Mouse (Mus musculus) induced T-regulatory cell, adult 2 months (primary cell): Measurements from ENCODE around the gene Trpm8.
A peak's percentile ranks its signal among the peaks of the same experiment; 100 is the strongest.

Source experiments
- DNase-seq: peaks from one replicate; pipeline ENCODE4 v3.0.0-alpha.2; 2012; ENCODE audit warnings: low read depth

Gene Trpm8

DNA sequence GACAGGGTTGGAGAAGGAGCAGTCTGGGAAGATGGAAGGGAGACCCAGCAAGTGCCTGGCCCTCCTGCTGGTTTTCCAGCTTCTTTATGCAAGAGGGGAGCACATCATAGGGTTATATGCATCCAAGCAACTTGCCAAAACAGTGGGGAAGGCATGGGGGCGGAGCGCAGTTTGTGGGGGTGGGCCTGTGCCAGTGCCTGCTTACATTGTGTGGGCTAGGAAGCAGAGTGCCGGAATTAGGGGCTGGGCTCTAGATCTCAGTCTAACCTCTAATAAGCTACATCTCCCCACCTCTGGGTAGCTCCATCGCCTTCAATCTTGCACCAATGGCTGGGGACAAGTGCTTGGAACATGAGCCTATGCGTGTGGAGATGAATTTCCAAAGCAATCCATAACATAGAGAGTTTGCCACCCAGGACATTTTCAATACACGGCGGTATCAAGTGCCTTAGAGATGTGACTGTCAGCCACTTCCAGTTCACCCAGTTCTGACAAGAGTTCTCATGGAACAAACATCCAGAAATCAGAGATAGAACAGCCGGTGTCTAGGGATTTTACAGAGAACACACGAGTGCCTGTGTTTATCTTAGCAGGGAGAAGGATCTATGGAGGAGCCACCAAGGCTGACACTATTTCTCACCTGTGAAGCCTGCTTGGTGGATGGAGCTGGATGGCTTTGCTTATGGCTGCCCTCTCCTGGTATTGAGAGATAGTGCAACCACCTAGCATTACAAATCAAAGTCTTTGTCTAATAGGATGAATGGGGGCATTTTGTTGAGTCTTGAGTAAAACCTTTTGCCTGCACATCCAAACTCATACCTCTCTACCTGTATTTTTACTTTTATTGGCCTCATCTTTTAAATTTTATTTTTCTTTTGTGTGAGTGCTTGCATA lies 23.9 kb downstream of the Trpm8 start:
- DNase-seq, result peak; percentile 44

DNA sequence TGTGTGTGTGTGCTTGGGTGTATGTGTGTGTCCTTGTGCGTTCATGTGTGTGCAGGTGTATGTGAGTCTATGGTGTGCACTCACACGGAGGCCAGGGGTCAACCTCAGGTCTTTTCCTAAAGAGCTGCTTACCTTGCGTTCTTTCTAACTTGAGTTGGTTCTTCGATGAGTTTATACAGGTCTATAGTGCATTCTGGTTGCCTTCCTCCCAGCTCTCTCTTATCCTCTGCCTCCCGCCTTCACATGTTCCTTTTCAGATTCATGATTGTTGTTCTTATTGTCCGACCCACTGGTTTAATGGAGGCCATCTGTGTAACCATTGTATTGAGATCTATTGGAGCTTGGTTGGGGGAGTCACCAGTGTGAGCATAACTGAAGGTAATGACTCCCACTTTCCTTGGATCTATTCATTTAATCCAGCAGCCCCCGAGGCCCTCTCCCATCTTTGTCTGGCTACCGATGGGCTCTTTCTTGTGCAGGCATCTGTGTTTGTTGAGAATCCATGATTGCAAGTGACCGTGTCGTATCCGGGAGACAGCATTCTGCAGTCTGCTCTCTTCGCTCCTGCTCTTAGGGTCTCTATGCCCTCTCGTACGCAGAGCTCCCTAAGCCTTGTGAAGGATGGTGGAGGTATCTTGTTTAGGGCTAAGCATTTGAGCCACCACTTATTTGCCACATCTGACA lies 24.7 kb downstream of the Trpm8 start:
- peak; percentile 8 for DNase-seq

DNA sequence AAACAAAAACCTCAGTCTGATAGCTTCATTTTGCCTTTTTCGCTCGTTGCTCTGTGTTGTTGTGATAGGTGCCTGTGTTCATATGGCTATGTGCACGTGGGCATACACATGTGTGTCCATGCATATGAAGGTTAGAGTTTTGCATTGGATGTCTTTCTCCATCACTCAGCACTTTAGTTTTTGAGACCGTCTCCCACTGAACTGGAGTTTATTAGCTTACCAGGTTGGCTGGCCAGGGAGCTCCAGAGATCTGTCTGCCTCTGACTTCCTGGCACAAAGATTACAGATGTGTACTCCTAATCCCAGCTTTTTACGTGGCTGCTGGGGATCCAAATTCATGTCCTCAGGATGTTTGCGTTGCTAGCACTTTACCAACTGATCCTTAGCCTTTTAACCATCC lies 26.3 kb downstream of the Trpm8 start:
- peak; percentile 13 for DNase-seq

DNA sequence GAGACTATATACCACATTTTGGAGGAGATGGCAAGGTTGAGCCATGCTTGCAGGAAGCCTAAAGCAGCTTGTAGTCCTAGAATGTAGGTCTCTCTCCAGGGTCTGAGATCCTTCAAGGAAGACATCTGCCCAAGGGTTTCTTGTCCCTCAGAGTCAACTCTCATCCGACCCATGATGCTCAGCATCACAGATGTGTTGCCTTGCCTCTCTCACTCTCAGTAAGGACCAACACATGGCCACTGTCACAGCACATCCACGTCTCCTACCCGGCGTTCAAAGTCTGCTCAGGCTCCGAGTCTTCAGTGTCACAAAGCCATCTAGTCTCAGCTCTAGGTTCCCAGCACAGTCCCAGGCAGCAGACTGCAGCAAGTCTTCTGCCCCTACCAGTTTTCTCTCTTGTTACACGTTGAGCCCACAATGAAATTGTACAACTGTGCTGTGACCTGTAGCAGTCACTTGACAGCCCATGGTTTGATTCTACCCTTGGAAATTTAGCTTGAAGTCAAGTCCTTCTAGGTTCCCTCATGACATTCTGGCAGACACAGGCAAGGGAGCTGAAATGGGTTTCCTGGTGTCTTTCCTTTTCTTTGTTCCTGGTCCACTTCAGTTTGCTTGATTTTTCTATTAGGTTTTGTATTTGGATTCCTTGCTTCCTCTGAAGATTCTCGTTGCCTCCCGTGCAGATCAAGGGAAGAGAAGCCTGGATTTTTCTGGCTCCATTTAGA lies 27.0 kb downstream of the Trpm8 start:
- DNase-seq, result peak; percentile 5

DNA sequence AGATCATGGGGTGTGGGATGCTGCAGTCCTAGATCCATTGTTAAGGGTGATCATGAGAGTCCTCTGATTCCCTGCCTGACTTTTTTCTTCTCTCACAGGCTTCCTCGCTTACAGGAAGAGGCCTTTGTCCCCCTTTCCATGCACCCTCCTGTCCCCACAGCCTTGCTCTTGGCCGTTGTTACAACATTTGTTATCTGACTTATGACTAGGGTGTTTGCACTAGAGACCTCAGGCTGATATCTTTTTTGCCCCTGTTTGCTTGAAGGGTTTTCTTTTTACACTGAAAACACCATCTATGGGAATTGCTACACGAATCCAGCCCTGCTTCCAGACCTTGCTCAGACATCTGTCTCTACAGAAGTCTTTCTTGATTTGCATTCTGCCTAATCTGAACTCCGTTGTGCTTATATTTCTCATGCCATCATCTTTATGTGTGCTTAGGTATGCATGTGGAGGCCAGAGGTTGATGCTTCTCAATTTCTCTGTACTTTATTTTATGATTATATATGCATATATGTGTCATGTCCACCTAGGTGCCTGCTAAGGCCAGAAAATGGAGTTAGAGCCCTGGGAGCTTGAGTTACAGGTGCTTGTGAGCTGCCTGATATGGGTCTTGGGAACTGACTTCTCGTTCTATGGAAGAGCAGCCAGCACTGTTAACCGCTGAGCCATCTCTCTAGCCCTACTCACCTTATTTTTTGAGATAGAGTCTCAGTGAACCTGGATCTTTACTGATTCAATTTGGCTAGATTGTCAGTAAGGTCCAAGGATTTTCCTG lies 27.7 kb downstream of the Trpm8 start:
- peak; percentile 5 for DNase-seq

DNA sequence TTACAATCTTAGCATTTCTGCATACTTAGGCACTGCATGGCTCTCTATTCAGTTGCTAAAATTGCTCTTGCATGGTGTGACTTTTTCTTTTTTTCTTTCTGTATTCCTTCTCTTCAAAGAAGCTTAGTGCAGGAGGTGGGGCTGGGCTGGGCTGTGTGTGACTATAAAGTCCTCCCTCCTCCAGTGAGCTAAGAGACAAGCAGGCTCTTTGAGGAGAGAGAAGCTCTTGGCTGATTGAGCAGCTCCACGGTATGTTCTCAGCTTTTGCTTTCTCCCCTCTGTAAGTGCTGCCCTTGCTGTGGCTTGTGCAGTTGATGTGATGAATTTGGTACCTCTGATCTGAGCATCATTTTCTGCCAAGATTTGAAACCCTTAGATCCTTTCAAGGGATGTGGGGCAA lies 29.1 kb downstream of the Trpm8 start:
- DNase-seq, result peak; percentile 2

DNA sequence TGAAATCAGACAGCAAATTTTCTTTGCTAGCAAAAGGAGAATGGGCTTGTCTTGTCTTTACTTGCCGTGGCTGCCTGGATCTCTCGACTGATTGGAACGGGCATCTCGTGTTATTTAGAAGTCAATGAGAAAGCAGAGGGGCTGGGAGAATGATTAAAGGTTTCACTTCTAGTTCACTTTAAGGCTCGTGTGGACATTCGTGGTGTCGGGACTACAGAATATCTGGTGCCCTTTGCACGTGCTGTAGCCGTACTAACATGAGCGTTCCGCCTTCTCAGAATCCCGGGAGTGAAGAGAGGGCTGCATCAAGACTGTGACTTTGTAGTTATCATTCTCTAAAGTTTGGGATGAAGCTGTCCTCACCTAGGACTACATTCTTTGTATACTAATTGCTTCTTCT lies 29.7 kb downstream of the Trpm8 start:
- peak; percentile 9 for DNase-seq

DNA sequence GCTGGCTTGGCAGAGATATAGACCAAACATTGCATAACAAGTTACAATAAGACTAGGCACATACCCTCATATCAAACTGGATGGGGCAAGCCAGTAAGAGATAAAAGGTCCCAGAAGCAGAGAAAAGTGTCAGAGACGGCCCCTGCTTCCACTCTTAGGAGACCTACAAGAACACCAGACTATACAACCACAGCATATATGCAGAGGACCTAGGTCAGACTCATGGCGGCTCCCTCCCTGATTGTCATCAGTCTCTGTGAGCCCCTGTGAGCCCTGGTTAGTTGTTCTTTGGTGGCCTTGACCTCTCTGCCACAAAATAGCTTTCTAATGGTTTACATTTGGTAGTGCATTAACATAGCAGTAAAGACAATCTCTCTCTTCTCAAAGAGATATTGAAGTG lies 31.6 kb downstream of the Trpm8 start:
- peak; percentile 4 for DNase-seq

DNA sequence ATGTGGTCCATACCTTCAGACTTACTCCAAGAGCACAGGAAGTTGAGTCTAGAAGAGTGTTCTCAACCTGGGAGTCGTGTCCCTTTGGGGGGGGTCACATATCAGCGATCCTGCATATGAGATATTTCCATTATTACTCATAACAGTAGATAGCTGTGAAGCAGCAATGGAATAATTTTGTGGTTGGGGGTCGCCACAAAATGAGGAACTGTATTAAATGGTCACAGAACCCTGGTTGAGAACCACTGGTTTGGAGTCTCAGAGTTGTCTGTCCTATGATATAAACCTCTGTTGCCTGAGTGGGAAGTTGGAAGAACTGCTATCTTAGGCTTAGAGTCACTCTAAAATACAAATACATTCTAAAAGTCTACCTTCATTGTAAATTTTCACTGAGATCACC lies 32.4 kb downstream of the Trpm8 start:
- peak; percentile 4 for DNase-seq

DNA sequence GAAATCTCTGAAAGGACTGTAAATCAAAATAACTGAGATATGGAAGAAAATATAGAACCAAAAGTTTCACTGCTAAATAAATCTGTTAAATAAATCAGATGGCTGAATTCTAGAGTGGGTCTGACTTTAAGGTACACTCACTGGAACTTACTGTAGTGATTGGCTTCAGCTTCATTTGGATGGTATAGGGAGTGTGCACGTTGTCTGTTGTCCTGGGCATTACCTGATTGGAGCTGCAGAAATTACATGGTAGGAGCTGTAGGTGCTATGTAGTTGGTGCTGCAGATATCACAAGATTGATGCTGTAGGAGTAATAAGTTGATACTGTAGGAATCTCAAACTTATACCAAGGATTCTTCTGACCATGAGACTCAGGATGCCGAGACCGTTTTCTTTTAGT lies 32.9 kb downstream of the Trpm8 start:
- no peak for DNase-seq

DNA sequence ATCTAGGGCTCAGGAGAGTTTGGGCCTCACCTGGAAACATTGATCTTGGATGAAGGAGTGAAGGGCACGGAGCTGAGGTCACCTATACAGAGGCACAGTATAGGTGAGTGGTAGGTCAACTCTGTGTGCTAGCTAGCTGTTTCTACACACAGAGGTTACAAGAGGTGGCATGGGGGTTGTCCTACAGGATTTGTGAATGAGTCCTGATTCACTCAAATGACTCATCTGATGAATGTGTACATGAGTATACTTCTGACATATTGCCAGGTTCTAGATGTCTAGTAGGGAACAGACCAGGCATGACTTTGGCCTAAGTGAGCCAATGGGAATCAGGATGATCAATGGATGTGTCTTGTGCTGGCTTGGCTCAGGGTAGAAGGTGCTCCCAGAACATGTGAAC lies 39.8 kb downstream of the Trpm8 start:
- DNase-seq, result no peak

DNA sequence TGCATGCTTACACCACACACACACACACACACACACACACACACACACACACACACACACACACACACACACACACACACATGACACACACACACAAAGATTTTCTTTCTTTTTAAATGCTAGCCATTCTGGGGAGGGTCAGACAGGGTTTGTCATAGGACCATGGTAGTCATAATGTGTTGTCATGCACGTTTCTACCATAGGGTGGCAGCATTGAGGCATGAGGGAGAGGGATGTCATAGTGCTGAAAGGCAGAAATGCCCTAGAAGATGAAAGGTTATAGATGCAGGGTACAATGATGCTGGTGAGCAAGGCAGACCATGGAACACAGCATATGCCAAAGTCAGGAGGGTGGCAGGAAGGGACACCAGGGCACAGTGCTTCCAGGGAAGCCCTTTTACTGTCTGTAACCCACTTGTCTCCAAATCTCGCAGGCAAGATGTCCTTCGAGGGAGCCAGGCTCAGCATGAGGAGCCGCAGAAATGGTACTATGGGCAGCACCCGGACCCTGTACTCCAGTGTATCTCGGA lies 41.1 kb downstream of the Trpm8 start:
- peak; percentile 76 for DNase-seq

DNA sequence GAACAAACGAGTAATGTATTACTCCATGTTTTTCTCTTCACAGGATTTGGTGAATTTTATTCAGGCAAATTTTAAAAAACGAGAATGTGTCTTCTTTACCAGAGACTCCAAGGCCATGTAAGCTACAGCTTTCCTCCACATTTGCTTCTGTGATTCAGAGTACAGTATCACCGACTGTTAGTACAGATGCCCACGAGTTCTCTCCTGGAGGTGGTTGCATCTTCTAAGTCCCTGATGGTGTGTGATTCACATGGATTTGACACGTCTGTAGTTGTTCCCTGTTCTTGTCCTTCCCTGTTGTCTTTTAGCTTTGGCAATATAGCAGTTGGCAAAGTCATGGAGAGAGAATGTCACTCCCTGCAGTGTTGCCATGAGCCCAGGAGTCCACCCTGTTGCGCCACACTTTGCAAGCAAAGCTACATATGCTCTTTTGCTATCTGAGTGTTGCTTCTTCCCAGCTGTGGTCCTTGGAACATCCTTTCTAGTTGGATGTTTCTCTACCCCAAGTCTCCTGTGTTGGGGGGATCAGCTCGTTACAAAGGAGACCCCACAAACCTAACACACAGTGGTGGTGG lies 43.4 kb downstream of the Trpm8 start:
- no peak for DNase-seq

DNA sequence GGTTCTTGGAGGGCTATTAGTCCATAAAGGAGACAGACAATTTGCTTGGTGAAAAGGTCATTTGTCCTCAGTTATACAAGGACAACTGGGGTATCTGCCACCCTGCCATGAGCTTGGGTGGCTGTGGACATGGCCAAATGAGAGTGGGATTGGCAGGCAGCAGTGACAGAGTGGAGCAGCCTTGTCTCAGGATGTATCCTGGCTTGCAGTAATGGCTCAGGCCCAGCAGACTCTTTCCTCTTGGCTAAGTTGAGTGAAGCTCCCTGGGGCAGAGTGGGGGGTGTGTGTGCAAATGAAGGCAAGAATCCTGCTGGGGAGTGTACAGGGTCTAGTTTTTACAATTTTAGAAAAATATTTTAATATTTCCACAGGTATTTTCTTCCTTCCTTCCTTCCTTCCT lies 44.7 kb downstream of the Trpm8 start:
- no peak for DNase-seq

DNA sequence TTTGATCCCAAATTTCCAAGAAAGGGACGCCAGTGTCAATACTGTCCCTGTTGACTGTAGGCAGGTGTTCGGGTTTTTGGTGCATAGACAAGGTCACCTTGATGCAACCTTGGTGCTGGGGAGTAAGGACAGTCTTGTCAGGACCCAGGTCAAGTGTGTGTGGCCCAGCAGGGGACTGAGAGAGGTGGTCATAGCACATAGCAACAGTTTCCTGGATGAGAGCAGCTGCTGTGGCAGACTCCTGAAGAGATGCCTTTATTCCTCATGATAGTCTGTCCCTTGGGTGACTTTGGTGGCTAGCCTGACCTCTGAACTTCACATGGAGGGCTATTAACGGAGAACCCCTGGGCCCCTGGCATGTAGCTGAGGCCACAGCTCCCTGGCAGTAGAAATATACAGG lies 45.6 kb downstream of the Trpm8 start:
- DNase-seq, result no peak

DNA sequence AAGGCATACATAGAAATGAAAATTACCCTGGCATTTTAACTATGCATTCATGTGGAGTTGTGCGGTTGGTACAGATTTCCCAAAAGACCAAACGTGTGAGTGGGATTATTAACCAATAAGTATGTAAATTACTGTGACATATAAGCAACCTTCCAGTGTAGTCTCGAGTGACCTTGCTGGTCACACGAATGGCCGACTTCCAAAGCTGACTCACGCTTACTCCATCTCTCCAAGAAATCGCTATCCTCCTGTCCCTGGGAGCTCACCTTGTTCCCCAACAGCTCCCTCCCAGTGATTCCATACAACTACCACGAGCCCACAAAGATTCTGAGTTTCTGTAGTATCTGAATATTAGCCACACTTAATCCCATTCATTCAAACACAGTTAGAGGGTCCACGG lies 62.0 kb downstream of the Trpm8 start:
- no peak for DNase-seq

DNA sequence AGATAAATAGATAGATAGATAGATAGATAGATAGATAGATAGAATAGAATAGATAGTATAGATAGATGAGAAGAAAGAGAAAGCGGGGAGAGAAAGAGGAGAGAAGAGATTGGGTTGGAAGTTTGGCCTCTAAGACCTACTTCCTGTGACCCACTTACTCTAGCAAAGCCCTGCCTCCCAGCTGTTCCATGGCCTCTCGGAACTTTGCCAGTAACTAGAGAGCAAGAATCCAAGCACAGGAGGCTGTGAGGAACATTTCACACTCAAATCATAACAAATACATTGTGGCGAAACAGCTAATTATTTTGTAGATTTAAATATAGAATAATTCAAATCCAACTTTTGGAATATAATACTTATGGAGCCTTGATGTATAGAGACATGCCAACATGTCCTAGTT lies 65.2 kb downstream of the Trpm8 start:
- DNase-seq, result no peak

DNA sequence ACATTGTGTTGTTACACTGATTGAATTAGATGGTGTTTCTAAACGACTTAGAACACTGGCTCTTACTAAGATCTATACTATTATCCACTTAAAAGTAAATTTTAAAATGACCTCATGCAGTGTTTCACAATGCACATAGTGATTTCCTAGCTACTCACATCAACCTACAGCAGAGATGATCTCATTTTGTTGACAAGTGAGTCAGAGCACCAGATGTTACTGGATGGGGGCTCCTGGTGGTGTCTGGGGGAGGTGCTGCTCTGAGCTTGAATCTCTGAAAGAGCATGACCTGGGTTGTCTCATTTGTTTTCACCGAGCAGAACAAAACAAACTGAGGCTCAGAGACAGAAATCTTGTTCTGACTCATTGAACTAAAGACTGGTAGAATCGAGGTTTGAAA lies 68.1 kb downstream of the Trpm8 start:
- peak; percentile 10 for DNase-seq

DNA sequence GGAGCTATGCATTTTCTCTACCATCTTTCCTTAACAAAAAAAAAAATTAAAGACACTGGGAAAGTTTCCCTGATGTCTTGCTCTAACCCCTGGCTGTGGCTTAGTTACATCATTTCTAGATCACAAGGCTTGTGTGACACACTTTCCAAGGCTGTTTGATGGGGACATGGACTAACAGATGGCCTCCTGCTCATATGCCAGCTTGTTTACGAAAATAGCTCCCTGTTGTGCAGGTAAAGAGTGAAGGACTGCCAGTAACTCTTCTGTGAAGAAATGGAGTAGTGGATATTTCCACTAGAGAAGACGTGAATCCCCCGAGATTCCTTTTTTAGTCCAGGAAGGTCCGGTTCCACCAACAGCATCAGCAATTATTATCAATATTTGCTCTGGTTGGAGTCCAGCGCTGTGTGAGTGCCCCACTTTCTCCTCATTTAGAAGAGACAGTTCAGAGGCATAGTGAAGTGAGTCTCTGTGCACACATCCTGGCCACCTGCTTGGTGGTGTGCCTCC lies 71.1 kb downstream of the Trpm8 start:
- no peak for DNase-seq

DNA sequence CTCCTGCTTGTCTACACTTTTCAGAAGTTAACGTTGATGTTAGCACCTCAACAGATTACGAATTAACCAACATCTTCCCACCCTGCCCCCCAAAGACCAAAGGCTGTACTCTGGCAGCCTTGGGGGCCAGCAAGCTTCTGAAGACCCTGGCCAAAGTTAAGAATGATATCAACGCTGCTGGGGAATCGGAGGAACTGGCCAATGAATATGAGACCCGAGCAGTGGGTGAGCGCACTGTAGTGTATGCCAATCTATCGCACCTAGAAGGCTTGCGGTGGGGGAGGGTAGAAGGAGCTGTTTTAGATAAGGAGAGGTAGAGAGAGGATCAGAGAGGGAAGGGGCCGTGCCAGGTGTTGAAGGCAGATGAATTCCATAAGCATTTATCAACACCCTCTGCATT lies 73.3 kb downstream of the Trpm8 start:
- no peak for DNase-seq

DNA sequence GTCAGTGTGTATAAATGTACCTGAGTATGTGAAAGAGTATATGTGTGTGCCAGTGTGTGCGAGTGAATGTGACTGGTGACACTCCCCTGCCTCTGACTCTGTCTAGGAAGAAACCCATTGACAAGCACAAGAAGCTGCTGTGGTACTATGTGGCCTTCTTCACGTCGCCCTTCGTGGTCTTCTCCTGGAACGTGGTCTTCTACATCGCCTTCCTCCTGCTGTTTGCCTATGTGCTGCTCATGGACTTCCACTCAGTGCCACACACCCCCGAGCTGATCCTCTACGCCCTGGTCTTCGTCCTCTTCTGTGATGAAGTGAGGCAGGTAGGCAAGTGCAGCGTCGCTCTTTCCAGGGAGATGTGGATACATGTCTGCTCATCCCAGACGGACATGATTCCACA lies 77.6 kb downstream of the Trpm8 start:
- no peak for DNase-seq
